Mouse (Mus musculus) lung, postnatal 0 days (tissue): ENCODE measurements around the gene Ube3b. TPM values are rescaled to one million over a fixed set of nuclear protein-coding genes. Genes with fewer than 3 reads are reported as not detected.

Source experiments
- ATAC-seq: fragments of 200-750 bp; cut with Nextera tagmentation; 2 replicates; pipeline ENCODE4 v1.8.0; 2017; ENCODE audit warnings: moderate library complexity
- DNase-seq: peaks from one replicate; pipeline ENCODE4 v3.0.0-alpha.2; 2016; ENCODE audit warnings: low spot score
- H3K27ac ChIP-seq: fragments of 300-500 bp; sonication (generic); 2 replicates; pipeline ENCODE4 v1.5.1; 2014; ENCODE audit warnings: antibody characterized with exemption, mild to moderate bottlenecking, low read length, mixed read lengths
- H3K27me3 ChIP-seq: fragments of 300-500 bp; sonication (generic); replicated peaks from 2 replicates; pipeline ENCODE4 v1.6.1; 2014; ENCODE audit warnings: low read length, mixed read lengths; ENCODE audit not compliant: insufficient read depth
- H3K36me3 ChIP-seq: fragments of 300-500 bp; sonication (generic); 2 replicates; pipeline ENCODE4 v1.6.1; 2014; ENCODE audit warnings: low read length, mixed read lengths; ENCODE audit not compliant: insufficient read depth
- H3K4me1 ChIP-seq: fragments of 300-500 bp; sonication (generic); 2 replicates; pipeline ENCODE4 v1.6.1; 2014; ENCODE audit warnings: antibody characterized with exemption, low read depth, low read length, mixed read lengths; ENCODE audit not compliant: insufficient read depth
- H3K4me2 ChIP-seq: fragments of 300-500 bp; sonication (generic); replicated peaks from 2 replicates; pipeline ENCODE4 v1.6.1; 2014; ENCODE audit warnings: low read depth, mild to moderate bottlenecking, low read length, moderate library complexity, mixed read lengths
- H3K4me3 ChIP-seq: fragments of 300-500 bp; sonication (generic); 2 replicates; pipeline ENCODE4 v1.5.1; 2014; ENCODE audit warnings: low read depth, low read length
- H3K9ac ChIP-seq: fragments of 300-500 bp; sonication (generic); replicated peaks from 2 replicates; pipeline ENCODE4 v1.6.1; 2014; ENCODE audit warnings: low read depth, mild to moderate bottlenecking
- H3K9me3 ChIP-seq: fragments of 300-500 bp; sonication (generic); 2 replicates; pipeline ENCODE4 v1.6.1; 2016; ENCODE audit warnings: low read length, mixed read lengths
- CTCF ChIP-seq: IDR thresholded peaks from 2 replicates; pipeline ENCODE4 v1.5.1; 2016; ENCODE audit warnings: antibody characterized with exemption, mild to moderate bottlenecking
- EP300 ChIP-seq: IDR thresholded peaks from 2 replicates; pipeline ENCODE4 v1.6.1; 2016; ENCODE audit warnings: antibody characterized with exemption, mild to moderate bottlenecking, control low read depth
- WGBS: fragments of 180-500 bp; shearing (Covaris S2); extraction: QIAGEN DNeasy Blood & Tissue Kit; methylation state at CpG from one replicate; pipeline ENCODE4 v1.1.7; 2014; 5-methylcytosine and 5-hydroxymethylcytosine counted together
- polyA plus RNA-seq: library from polyadenylated mRNA; unstranded; fragments of >200 nt; fragmentation: Nextera tagmentation; extraction: Ambion mirVana; gene quantifications from 2 replicates; pipeline ENCODE4 v1.2.1, GENCODE M21; 2015

Gene Ube3b
- polyA plus RNA-seq, 1 experiment from 2014 or later, result 28.9 TPM

DNA sequence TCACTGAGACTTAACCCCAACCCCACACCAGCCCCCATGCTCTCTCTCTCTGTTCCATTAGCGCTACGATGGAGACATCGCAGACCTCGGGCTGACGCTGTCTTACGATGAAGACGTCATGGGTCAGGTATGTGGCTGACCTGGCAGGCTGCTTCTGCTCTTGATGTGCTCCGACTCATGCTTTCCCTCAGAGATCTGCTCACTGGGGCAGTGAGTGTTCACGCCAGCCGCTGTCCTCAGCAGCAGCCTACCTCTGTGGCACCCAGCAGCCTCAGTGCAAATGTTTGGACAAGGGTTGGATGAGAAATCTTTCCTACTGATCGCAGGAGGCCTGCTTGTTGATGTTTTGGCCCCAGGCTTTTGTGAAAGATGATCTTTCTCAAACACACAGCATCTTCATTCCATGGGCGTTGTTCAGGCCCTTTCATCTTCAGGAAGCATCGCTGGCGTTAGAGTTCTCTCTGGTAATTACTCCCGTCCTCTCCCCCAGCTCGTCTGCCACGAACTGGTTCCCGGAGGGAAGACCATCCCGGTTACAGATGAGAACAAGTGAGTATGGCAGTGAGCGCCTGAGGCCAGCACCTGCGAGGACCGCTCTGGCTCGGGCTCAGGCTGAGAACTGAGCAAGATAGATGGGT lies 32.1 kb downstream of the Ube3b start:
- Histone ChIP-seq H3K27ac (peak overlapping the region; percentile 70), H3K9me3 (no peaks in the 10 kb centered on the region), H3K27me3 (no peaks in the 10 kb centered on the region), H3K4me3 (no peak overlapping the region), H3K4me1 (no peaks in the 10 kb centered on the region), H3K9ac (no peak overlapping the region), H3K36me3 (peaks cover 53% of the 10 kb centered on the region), H3K4me2 (no peak overlapping the region)
- TF ChIP-seq EP300 (peak; percentile 40; the same call in 1 of the 2 replicates), CTCF (no peak)
- peak; percentile 27 for ATAC-seq
- 36% methylated on average over 23 of the region's 23 CpGs for WGBS
- peak; percentile 70 for DNase-seq

DNA sequence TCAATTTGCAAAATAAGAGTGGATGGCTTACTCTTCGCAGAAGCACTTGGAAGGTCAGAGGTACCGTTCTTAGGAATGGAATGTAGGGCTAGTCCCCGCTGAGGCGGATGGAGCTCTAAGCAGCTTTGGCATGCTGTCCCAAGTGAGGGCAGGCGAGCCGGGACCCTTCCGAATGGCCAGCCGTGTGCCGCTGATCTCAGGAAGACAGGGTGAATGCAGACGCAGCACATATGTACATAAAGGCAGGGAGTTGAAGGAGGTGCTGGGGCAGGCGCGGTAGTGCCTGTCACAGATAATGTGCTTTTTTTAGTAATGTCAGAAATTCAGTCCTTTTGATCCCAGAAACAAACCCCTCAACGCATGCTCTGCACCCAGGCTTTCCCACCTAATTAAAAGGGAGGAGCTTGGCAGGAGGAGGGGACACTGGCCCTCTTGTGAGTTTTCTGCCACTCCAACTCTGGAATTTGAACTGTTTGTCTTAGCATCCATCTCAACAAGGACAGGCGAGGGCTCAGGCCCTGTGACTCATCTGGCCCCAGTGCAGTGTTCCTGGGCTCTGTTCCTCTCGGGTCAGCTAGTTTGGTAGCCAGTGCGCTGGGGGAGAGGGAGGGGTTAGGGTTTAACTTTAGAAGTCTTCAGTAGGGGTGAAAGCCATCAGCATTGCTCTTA lies 32.8 kb downstream of the Ube3b start:
- TF ChIP-seq EP300 (peak; percentile 66), CTCF (no peak)
- Histone ChIP-seq H3K9me3 (no peaks in the 10 kb centered on the region), H3K36me3 (peaks cover 59% of the 10 kb centered on the region), H3K4me3 (no peak overlapping the region), H3K9ac (no peak overlapping the region), H3K27me3 (no peaks in the 10 kb centered on the region), H3K4me1 (no peaks in the 10 kb centered on the region), H3K27ac (peak overlapping the region; percentile 70; the same call in 1 of the 2 replicates), H3K4me2 (no peak overlapping the region)
- ATAC-seq (peak; percentile 90), DNase-seq (peak; percentile 95)
- 31% methylated on average over 16 of the region's 16 CpGs for WGBS

DNA sequence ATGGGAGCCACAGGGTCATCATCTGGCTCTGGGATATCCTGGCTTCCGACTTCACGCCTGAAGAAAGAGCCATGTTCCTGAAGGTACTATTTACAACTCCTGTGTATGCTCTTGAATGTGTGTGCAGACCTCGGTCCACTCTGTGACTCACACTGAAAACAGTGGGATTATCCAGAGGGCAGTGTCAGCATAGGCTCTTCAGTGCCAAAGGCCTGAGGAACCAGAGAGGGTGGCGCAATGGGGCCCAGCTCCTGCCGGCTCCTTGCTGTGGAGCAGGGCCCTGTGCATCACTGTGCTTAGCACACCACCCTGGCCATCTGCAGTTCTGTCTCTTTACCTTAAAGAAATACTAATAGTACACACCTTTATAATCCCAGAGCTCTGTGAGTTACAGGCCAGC lies 35.2 kb downstream of the Ube3b start:
- Histone ChIP-seq H3K4me2 (no peak overlapping the region), H3K9ac (no peak overlapping the region), H3K27me3 (no peaks in the 10 kb centered on the region), H3K27ac (no peak overlapping the region), H3K36me3 (peaks cover 55% of the 10 kb centered on the region), H3K4me3 (no peak overlapping the region), H3K9me3 (no peaks in the 10 kb centered on the region), H3K4me1 (no peaks in the 10 kb centered on the region)
- no peak for TF ChIP-seq EP300
- TF ChIP-seq CTCF, result no peak
- DNase-seq (no peak), ATAC-seq (no peak)
- whole genome bisulfite sequencing, result 82% methylated on average over 5 of the region's 5 CpGs

DNA sequence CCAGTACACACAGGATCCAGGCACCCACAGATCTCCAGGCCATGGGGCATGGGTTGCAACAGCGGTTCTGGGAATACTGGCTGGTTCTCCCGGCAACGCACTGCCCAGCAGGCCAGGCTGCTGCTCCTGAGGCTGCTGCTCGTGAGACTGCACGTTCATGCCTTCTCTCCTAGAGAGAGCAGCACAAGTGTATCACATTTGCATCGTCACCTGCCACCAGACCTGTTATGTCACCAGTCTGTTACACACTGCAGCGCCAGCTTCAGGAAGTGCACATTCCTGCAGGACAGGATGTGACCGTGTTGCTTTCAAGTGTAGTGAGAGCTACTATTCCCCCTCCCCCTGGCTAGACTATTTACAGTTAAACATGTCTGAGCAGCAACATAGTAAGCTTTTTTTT lies 36.4 kb downstream of the Ube3b start:
- ATAC-seq, result no peak
- Histone ChIP-seq H3K4me3 (no peak overlapping the region), H3K9me3 (no peaks in the 10 kb centered on the region), H3K4me1 (0 out of 2 replicates have a peak, but pooled peaks cover 3% of the 10 kb centered on the region), H3K27me3 (no peaks in the 10 kb centered on the region), H3K4me2 (no peak overlapping the region), H3K36me3 (peaks cover 45% of the 10 kb centered on the region), H3K9ac (no peak overlapping the region), H3K27ac (no peak overlapping the region)
- peak; percentile 13 for DNase-seq
- TF ChIP-seq EP300 (no peak), CTCF (peak; percentile 11; the same call in 1 of the 2 replicates)
- WGBS, result 58% methylated on average over 8 of the region's 8 CpGs

- H3K4me2 ChIP-seq, result no peak overlapping the region
- ATAC-seq (no peak), DNase-seq (no peak)
- no peak overlapping the region for H3K9ac ChIP-seq
- no peak overlapping the region for H3K27ac ChIP-seq
- no peak overlapping the region for H3K4me3 ChIP-seq
- no peaks in the 10 kb centered on the region for H3K9me3 ChIP-seq
- H3K4me1 ChIP-seq, result 0 out of 2 replicates have a peak, but pooled peaks cover 8% of the 10 kb centered on the region
- H3K27me3 ChIP-seq, result no peaks in the 10 kb centered on the region
- no peak for TF ChIP-seq EP300
- TF ChIP-seq CTCF, result peak; percentile 65
- 64% methylated on average over 8 of the region's 8 CpGs for WGBS
- H3K36me3 ChIP-seq, result peaks cover 42% of the 10 kb centered on the region
These were observed 38.1 kb downstream of the Ube3b start for GRCm38 (mm10) chr5:114418541-114418940.

DNA sequence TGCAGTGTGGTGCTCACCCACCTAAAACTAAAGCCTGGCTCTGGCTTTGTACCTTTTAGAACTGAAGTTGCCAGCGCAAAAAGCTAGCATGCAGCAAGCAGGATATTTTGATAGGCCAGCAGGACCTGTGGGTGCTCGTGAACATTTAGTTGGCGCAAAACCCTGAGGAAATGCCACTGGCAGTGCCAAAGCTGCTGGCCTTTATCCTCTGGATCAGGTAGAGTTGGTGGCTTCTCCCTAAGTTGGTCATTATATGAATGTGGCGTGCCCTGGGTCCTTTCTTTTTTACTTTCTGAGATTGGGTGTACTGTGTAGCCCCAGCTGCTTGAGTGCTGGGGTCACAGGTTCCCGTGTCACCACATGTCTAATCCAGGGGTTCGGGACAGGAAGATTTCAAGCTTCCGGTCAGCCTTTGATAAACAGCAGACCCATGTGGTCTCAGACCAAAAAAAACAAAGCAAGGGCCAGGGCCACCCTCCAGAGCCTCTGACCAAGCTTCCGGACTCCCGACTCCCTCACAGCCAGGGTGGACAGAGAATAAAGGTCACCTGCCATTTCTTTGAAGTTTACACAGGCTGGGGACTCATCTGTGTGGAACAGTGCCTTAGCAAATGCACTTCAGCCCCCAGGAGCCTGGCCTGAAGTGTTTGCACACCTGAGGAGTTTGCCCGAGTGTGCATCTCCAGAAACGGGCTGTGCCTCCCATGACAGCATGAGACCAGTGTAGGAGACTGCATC lies 41.3 kb downstream of the Ube3b start:
- TF ChIP-seq EP300 (peak; percentile 30; the same call in 1 of the 2 replicates), CTCF (no peak)
- H3K36me3 ChIP-seq, result peaks cover 24% of the 10 kb centered on the region; the same call in 1 of the 2 replicates
- H3K4me1 ChIP-seq, result 0 out of 2 replicates have a peak, but pooled peaks cover 8% of the 10 kb centered on the region
- H3K27ac ChIP-seq, result no peak overlapping the region
- H3K9ac ChIP-seq, result no peak overlapping the region
- peak; percentile 85 for ATAC-seq
- H3K4me2 ChIP-seq, result 0 out of 2 replicates have a peak overlapping the region, but pooled peaks have one; percentile 8
- 31% methylated on average over 11 of the region's 11 CpGs for WGBS
- DNase-seq, result peak; percentile 61
- H3K4me3 ChIP-seq, result no peak overlapping the region
- no peaks in the 10 kb centered on the region for H3K27me3 ChIP-seq
- no peaks in the 10 kb centered on the region for H3K9me3 ChIP-seq
